Mouse (Mus musculus) heart, embryonic 11.5 days (tissue): ENCODE measurements at regions not wholly inside any gene's neighbourhood (a gene's known extent, or its start where the extent isn't known, plus 50 kb on each side); places are given as distances from the start of the nearest gene placed in this dataset.

Experiments used
- ATAC-seq: fragments of 200-750 bp; cut with Nextera tagmentation; replicated peaks from 2 replicates; pipeline ENCODE4 v1.8.0; 2017; ENCODE audit warnings: moderate library complexity; ENCODE audit not compliant: insufficient number of reproducible peaks, low FRiP score, low TSS enrichment
- H3K27ac ChIP-seq: fragments of 300-500 bp; sonication (generic); 2 replicates; pipeline ENCODE4 v1.5.1; 2014; ENCODE audit warnings: mild to moderate bottlenecking, low read depth, low read length
- H3K27me3 ChIP-seq: fragments of 300-500 bp; sonication (generic); 2 replicates; pipeline ENCODE4 v1.6.1; 2014; ENCODE audit warnings: mild to moderate bottlenecking, low read length, mixed read lengths; ENCODE audit not compliant: control insufficient read depth, insufficient read depth
- H3K36me3 ChIP-seq: fragments of 300-500 bp; sonication (generic); 2 replicates; pipeline ENCODE4 v1.6.1; 2014; ENCODE audit warnings: mild to moderate bottlenecking, low read length, moderate library complexity, mixed read lengths; ENCODE audit not compliant: control insufficient read depth, insufficient read depth
- H3K4me1 ChIP-seq: fragments of 300-500 bp; sonication (generic); 2 replicates; pipeline ENCODE4 v1.6.1; 2014; ENCODE audit warnings: low read length; ENCODE audit not compliant: control insufficient read depth, insufficient read depth
- H3K4me2 ChIP-seq: fragments of 300-500 bp; sonication (generic); 2 replicates; pipeline ENCODE4 v1.6.1; 2014; ENCODE audit warnings: mild to moderate bottlenecking, moderate library complexity
- H3K4me3 ChIP-seq: fragments of 300-500 bp; sonication (generic); 2 replicates; pipeline ENCODE4 v1.5.1; 2014; ENCODE audit warnings: low read depth, low read length
- H3K9ac ChIP-seq: fragments of 300-500 bp; sonication (generic); 2 replicates; pipeline ENCODE4 v1.6.1; 2014; ENCODE audit warnings: mild to moderate bottlenecking, low read depth, low read length, moderate library complexity
- H3K9me3 ChIP-seq: fragments of 300-500 bp; sonication (generic); replicated peaks from 2 replicates; pipeline ENCODE4 v1.6.1; 2016; ENCODE audit warnings: low read length; ENCODE audit not compliant: control insufficient read depth
- WGBS: fragments of 180-500 bp; shearing (Covaris S2); extraction: QIAGEN DNeasy Blood & Tissue Kit; methylation state at CpG from one replicate; pipeline ENCODE4 v1.1.7; 2014; ENCODE audit not compliant: insufficient replicate concordance; 5-methylcytosine and 5-hydroxymethylcytosine counted together

- 84% methylated on average over 1 of the region's 1 CpGs for WGBS
- no peak for ATAC-seq
Observed at GRCm38 (mm10) chr13:111100448-111100847, 154.4 kb upstream of the Actbl2 start.

GRCm38 (mm10) chr13:111104567-111105219 is 150.1 kb upstream of the Actbl2 start:
- Histone ChIP-seq H3K27ac (no peak overlapping the region), H3K9me3 (no peaks in the 10 kb centered on the region), H3K36me3 (no peaks in the 10 kb centered on the region), H3K9ac (no peak overlapping the region), H3K4me2 (no peak overlapping the region), H3K4me3 (no peak overlapping the region), H3K4me1 (no peaks in the 10 kb centered on the region), H3K27me3 (no peaks in the 10 kb centered on the region)
- no peak for ATAC-seq
- 80% methylated on average over 4 of the region's 4 CpGs for WGBS

More at GRCm38 (mm10) chr13:111100448-111100847, 154.4 kb upstream of the Actbl2 start:
- H3K36me3 ChIP-seq: no peaks in the 10 kb centered on the region
- no peaks in the 10 kb centered on the region for H3K4me1 ChIP-seq
- no peaks in the 10 kb centered on the region for H3K27me3 ChIP-seq
- no peak overlapping the region for H3K4me2 ChIP-seq
- no peak overlapping the region for H3K27ac ChIP-seq
- no peaks in the 10 kb centered on the region for H3K9me3 ChIP-seq
- no peak overlapping the region for H3K4me3 ChIP-seq
- H3K9ac ChIP-seq: no peak overlapping the region

- H3K4me3 ChIP-seq: no peak overlapping the region
- H3K9ac ChIP-seq: no peak overlapping the region
- no peaks in the 10 kb centered on the region for H3K36me3 ChIP-seq
- H3K4me2 ChIP-seq: no peak overlapping the region
- no peaks in the 10 kb centered on the region for H3K9me3 ChIP-seq
- no peak overlapping the region for H3K27ac ChIP-seq
- H3K27me3 ChIP-seq: no peaks in the 10 kb centered on the region
- no peaks in the 10 kb centered on the region for H3K4me1 ChIP-seq
- WGBS: 70% methylated on average over 3 of the region's 3 CpGs
- no peak for ATAC-seq
Observed at GRCm38 (mm10) chr13:111131108-111131507, 123.7 kb upstream of the Actbl2 start.

DNA sequence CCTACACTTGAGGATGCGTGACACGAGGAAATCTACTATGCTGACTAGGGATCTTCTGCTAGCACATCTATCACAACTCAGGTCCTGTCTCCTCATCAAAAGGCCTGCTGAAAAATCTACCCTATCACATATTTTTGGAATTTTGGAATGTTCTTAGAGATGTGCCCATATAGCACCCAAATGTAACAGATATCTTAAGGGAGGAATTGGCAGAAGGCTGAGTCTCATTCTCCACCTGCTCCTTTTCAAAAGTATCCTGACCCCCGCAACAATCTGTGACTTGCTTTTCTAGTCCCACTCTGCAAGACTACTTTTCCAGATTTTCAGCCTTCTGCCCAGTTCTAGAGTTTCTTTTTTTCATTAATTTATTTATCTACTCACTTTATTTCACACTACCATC is 118.4 kb upstream of the Actbl2 start:
- H3K27ac ChIP-seq: no peak overlapping the region
- H3K9ac ChIP-seq: no peak overlapping the region
- no peaks in the 10 kb centered on the region for H3K36me3 ChIP-seq
- H3K4me2 ChIP-seq: no peak overlapping the region
- WGBS: 88% methylated on average over 3 of the region's 3 CpGs
- no peak for ATAC-seq
- no peaks in the 10 kb centered on the region for H3K27me3 ChIP-seq
- no peaks in the 10 kb centered on the region for H3K4me1 ChIP-seq
- H3K4me3 ChIP-seq: no peak overlapping the region
- no peaks in the 10 kb centered on the region for H3K9me3 ChIP-seq

- 63% methylated on average over 7 of the region's 7 CpGs for WGBS
- Histone ChIP-seq H3K4me1 (no peaks in the 10 kb centered on the region), H3K36me3 (no peaks in the 10 kb centered on the region), H3K4me2 (no peak overlapping the region), H3K9ac (no peak overlapping the region), H3K27ac (no peak overlapping the region), H3K4me3 (no peak overlapping the region), H3K9me3 (no peaks in the 10 kb centered on the region), H3K27me3 (no peaks in the 10 kb centered on the region)
- ATAC-seq: no peak
Observed at GRCm38 (mm10) chr13:111142757-111143420, 111.9 kb upstream of the Actbl2 start.

DNA sequence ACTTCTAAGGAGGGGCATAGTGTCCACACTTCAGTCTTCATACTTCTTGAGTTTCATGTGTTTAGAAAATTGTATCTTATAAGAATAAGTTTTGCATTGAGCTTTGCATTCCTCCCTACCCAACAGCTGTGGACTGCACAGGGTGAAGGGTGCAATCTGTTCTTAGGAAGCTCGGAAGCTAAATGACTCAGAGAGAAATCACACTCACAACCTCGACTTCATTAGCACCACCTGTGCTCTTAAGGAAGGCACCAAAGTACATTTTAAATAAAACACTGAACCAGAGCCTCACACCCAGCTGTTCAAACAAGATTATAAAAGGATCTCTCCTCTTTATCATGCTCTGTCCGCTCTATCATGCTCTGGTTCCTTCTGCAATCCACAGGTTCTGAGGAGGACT is 110.1 kb upstream of the Actbl2 start:
- 73% methylated on average over 3 of the region's 3 CpGs for WGBS
- Histone ChIP-seq H3K27me3 (no peaks in the 10 kb centered on the region), H3K9ac (no peak overlapping the region), H3K4me3 (no peak overlapping the region), H3K4me1 (no peaks in the 10 kb centered on the region), H3K9me3 (no peaks in the 10 kb centered on the region), H3K27ac (no peak overlapping the region), H3K36me3 (no peaks in the 10 kb centered on the region), H3K4me2 (no peak overlapping the region)
- no peak for ATAC-seq

DNA sequence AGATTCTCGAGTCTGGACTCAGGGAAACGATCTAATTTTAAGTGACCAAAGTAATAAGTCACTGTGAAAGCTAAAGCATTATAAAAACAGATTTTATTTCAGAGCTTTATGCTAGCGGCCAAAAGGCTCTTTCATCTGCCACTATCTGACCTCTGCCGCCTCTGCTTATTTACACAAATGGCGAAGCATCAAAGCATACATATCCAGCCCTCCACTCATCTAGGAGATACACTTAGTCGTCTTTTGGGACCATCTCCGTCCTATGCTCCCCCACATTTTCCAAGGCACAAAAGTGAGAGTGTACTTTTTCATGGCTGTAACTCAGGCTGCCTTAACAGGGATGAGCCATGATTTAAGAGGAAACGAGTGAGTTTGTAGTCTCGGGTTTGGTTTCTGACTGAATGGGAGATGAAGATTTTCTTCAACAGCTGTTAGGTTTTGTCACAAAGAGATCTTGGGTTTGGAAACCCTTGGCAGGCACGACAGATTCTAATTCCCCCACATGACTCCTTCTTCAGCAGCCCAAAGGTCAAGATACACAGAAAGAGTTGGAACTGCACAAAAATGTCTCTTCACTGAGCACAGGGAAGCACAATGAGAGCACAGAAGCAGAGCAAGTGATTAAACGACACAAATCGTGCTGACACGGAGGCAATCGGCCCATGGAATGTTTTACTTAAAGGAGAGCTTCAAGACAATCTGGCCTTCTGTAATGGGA is 96.7 kb upstream of the Actbl2 start:
- Histone ChIP-seq H3K4me1 (no peaks in the 10 kb centered on the region), H3K4me3 (no peak overlapping the region), H3K9me3 (no peaks in the 10 kb centered on the region), H3K36me3 (no peaks in the 10 kb centered on the region), H3K27me3 (no peaks in the 10 kb centered on the region), H3K27ac (no peak overlapping the region), H3K4me2 (no peak overlapping the region), H3K9ac (no peak overlapping the region)
- no peak for ATAC-seq
- 69% methylated on average over 14 of the region's 14 CpGs for WGBS

DNA sequence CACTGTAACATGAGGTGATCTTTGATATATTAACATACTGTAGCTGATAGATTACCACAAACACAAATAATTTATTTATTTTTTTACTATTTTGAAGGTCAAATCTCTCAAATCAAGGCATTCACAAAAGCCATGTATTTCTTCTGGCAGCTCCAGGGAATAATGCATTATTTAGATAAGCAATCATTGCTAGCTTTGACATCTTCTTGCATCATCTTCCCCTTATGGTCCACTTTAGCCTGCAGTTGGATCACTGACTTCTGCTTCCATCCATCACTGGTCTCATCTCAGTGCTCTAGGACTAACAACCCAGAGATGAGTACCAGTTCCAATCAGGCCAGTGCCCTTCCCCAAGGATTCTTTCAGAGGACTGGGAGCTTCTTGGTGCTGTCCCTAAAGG is 95.3 kb upstream of the Actbl2 start:
- H3K27me3 ChIP-seq: no peaks in the 10 kb centered on the region
- no peak overlapping the region for H3K4me3 ChIP-seq
- no peaks in the 10 kb centered on the region for H3K36me3 ChIP-seq
- no peak overlapping the region for H3K9ac ChIP-seq
- no peaks in the 10 kb centered on the region for H3K9me3 ChIP-seq
- no peaks in the 10 kb centered on the region for H3K4me1 ChIP-seq
- H3K27ac ChIP-seq: no peak overlapping the region
- no peak for ATAC-seq
- H3K4me2 ChIP-seq: no peak overlapping the region
